30 mouse cellular contexts compared by ENCODE assay signal in the genomic region with DNA sequence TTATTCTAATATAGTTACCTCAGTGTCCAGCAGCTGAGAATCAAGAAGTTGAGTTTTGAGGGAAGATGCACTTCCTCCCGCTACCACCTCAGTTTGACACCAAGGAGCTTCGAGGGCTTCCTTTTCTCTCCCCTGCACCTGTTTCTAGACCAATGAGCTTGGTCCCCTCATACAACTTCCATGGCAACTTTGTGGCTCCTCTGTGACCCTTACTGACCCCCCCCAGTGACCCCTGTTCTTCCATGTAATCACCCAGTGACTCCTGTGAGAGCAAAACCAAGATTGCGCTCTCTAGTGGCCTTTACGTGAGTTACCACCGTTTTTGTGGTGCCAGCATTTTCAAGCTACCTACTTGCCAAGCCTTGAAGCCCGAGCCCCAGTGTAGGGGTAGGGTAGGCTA. TPM values are rescaled to one million over a fixed set of nuclear protein-coding genes. Genes with fewer than 3 reads are reported as not detected.
DNase-seq lines count a peak whose midpoint lies in the region; ATAC-seq and TF ChIP-seq lines count a peak whose summit lies in the region.
"Had no signal": no experiment of that assay in that cellular context is flagged by ENCODE, and none has a peak within 500 bp of the region (broad histone marks: within the 10 kb centered on the region; RNA-seq: fewer than 3 reads in every experiment).

A gene (minus strand): TSS at position 101 of the 400 bp plus-strand sequence.

- no peaks in the 10 kb centered on the region for H3K9me3 ChIP-seq in lung, postnatal 0 days (ENCODE audit: low read length)
- H3K9me3 ChIP-seq: G1E had no signal

- no peak for TF ChIP-seq EP300 in lung, postnatal 0 days (IDR thresholded peaks at IDR 0.05)

- no peak for TF ChIP-seq CTCF in lung, postnatal 0 days (IDR thresholded peaks at IDR 0.05)

- H3K4me1 ChIP-seq in lung, postnatal 0 days (ENCODE audit: insufficient read depth, low read depth, low read length) = no peaks in the 10 kb centered on the region

- H3K36me3 ChIP-seq in lung, postnatal 0 days (ENCODE audit: insufficient read depth, low read length) = no peaks in the 10 kb centered on the region
- H3K36me3 ChIP-seq: G1E had no signal

- ATAC-seq in lung, postnatal 0 days = no peak
- ATAC-seq: activated CD4-positive, CD25-positive, alpha-beta regulatory T cell, adult 4 months; CD4-positive, CD25-positive, alpha-beta regulatory T cell, adult 4 months; Patski had no signal

- H3K4me3 ChIP-seq in lung, postnatal 0 days (ENCODE audit: low read depth, low read length) = no peak within 1 kb of the TSS

- 93% methylated on average over 6 of the region's 6 CpGs for WGBS in lung, postnatal 0 days

- DNase-seq in ES-CJ7 (ENCODE audit: low read depth, low spot score) (peak; percentile 2), MEL-GATA-1-ER (ENCODE audit: extremely low read depth, low read depth) (peak; percentile 17), R1 (ENCODE audit: low read depth, low spot score) (peak; percentile 12), ZHBTc4 (ENCODE audit: low read depth, low spot score) (peak; percentile 1), adipocyte (ENCODE audit: low spot score) (no peak), MN1 (ENCODE audit: low spot score) (no peak)
- DNase-seq in cerebellum, postnatal 25 days = no peak
- DNase-seq in lung, postnatal 0 days (ENCODE audit: low spot score) = no peak
- DNase-seq: adrenal gland, adult 2 months; adrenal gland, adult 8-10 months; adrenal gland, postnatal 10 days; adrenal gland, postnatal 14 days; adrenal gland, postnatal 25 days; adrenal gland, postnatal 36 days; B cell, adult 2 months; cerebellum, adult 11 months; cerebellum, adult 11-12 months; cerebellum, adult 18-20 months; cerebellum, adult 2 months; cerebellum, adult 8-10 months; cerebellum, adult 9-10 months; cerebellum, adult 9-11 months; cerebellum, postnatal 10 days had no signal

- H3K27ac ChIP-seq in lung, postnatal 0 days (ENCODE audit: low read length) = no peak within 1 kb of the TSS

- H3K9ac ChIP-seq in lung, postnatal 0 days (replicated peaks; ENCODE audit: low read depth) = no peak within 1 kb of the TSS

- H3K27me3 ChIP-seq in lung, postnatal 0 days (replicated peaks; ENCODE audit: insufficient read depth, low read length) = no peaks in the 10 kb centered on the region
- H3K27me3 ChIP-seq: CH12.LX, Patski had no signal

- no peak within 1 kb of the TSS for H3K4me2 ChIP-seq in lung, postnatal 0 days (replicated peaks; ENCODE audit: low read depth, low read length)

RNA-seq across cellular contexts. Expression of the gene that starts here (rescaled TPM):
- not detected in 2 replicates for polyA plus RNA-seq in lung, postnatal 0 days (2015; fragmentation: Nextera tagmentation; extraction: Ambion mirVana)
- polyA plus RNA-seq: adrenal gland, adult 2 months; brain, embryonic 14.5 days; C2C12; CD4-positive, CD25-positive, alpha-beta regulatory T cell, adult 4 months; cerebellum, adult 2 months; G1E; Patski had no signal

Comparison
In these comparisons a context has a peak if more than half of its experiments do, and no peak if none do; other contexts are left out.
1. DNase-seq: peak in ES-CJ7 (single experiment), MEL-GATA-1-ER (single experiment), R1 (single experiment) and ZHBTc4 (single experiment); none in cerebellum, postnatal 25 days (0 of 2), adipocyte (single experiment), lung, postnatal 0 days (single experiment) and MN1 (single experiment).